Comparison of ENCODE assay signal across 9 mouse cellular contexts in the genomic region with DNA sequence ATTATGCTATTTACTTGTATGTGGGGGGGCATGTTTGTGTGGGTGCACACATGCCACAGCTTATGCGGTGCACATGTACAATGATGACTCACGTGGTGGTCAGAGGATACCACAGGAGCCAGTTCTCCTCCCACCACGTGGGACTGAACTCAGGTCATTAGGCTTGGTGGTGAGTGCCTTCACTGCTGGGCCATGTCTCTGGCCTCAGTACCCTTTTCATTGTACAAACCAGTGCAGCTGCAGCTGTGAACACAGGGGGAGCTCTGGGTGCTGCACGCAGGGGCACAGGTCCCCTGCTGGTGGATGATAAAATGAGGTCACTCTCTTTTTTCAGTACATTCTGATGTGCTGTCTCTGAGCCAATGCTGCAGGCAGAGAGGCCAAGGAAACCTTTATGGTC. TPM values are rescaled to one million over a fixed set of nuclear protein-coding genes. Genes with fewer than 3 reads are reported as not detected.
DNase-seq lines count a peak whose midpoint lies in the region; ATAC-seq and TF ChIP-seq lines count a peak whose summit lies in the region.
"Had no signal": no experiment of that assay in that cellular context is flagged by ENCODE, and none has a peak within 500 bp of the region (broad histone marks: within the 10 kb centered on the region; RNA-seq: fewer than 3 reads in every experiment).

No protein-coding gene starts in this region.

- peak; percentile 10 for DNase-seq in adrenal gland, postnatal 14 days
- DNase-seq in adrenal gland, postnatal 10 days: no peak
- no peak for DNase-seq in midbrain, postnatal 0 days (ENCODE audit: low spot score)
- no peak for DNase-seq in liver, adult 2 months (ENCODE audit: extremely low read depth, low read depth, low spot score)
- DNase-seq in thymus, postnatal 25 days: peak; percentile 78
- no peak for DNase-seq in cerebellum, adult 11-12 months

- no peak overlapping the region for H3K9ac ChIP-seq in midbrain, postnatal 0 days (replicated peaks; ENCODE audit: low read length, poor library complexity, severe bottlenecking)
- H3K9ac ChIP-seq in midbrain, embryonic 15.5 days: no peak overlapping the region
- H3K9ac ChIP-seq in liver, adult 2 months (ENCODE audit: low read depth, low read length): no peak overlapping the region
- H3K9ac ChIP-seq in midbrain, embryonic 16.5 days (ENCODE audit: low read depth, low read length): no peak overlapping the region
- H3K9ac ChIP-seq: limb, embryonic 13.5 days had no signal

- no peaks in the 10 kb centered on the region for H3K9me3 ChIP-seq in midbrain, postnatal 0 days (ENCODE audit: low read length)
- H3K9me3 ChIP-seq in midbrain, embryonic 15.5 days: no peaks in the 10 kb centered on the region
- no peaks in the 10 kb centered on the region for H3K9me3 ChIP-seq in midbrain, embryonic 16.5 days (replicated peaks; ENCODE audit: control insufficient read depth, low read length, poor library complexity, severe bottlenecking)
- H3K9me3 ChIP-seq: limb, embryonic 13.5 days had no signal

- no peaks in the 10 kb centered on the region for H3K4me1 ChIP-seq in midbrain, postnatal 0 days (ENCODE audit: insufficient read depth, low read length)
- peaks cover 7% of the 10 kb centered on the region; the same call in 1 of the 2 replicates for H3K4me1 ChIP-seq in midbrain, embryonic 15.5 days
- peaks cover 3% of the 10 kb centered on the region; the same call in 1 of the 2 replicates for H3K4me1 ChIP-seq in liver, adult 2 months (ENCODE audit: control insufficient read depth, insufficient read depth, low read length)
- 0 out of 2 replicates have a peak, but pooled peaks cover 2% of the 10 kb centered on the region for H3K4me1 ChIP-seq in midbrain, embryonic 16.5 days (ENCODE audit: control insufficient read depth, insufficient read depth, low read length)

- TF ChIP-seq CTCF in midbrain, postnatal 0 days (IDR thresholded peaks at IDR 0.05): peak; percentile 66
- peak; percentile 34; the same call in 1 of the 2 replicates for TF ChIP-seq CTCF in liver, adult 2 months (IDR thresholded peaks at IDR 0.05; ENCODE audit: low read depth, low read length)

- no peak for ATAC-seq in midbrain, postnatal 0 days (ENCODE audit: low FRiP score)
- ATAC-seq in midbrain, embryonic 15.5 days (replicated peaks): no peak
- no peak for ATAC-seq in midbrain, embryonic 16.5 days

- no peak overlapping the region for H3K4me2 ChIP-seq in midbrain, postnatal 0 days (ENCODE audit: low read depth, low read length, poor library complexity, severe bottlenecking)
- no peak overlapping the region for H3K4me2 ChIP-seq in midbrain, embryonic 15.5 days
- H3K4me2 ChIP-seq in midbrain, embryonic 16.5 days (ENCODE audit: low read length): no peak overlapping the region
- H3K4me2 ChIP-seq: limb, embryonic 13.5 days had no signal

- no peaks in the 10 kb centered on the region for H3K27me3 ChIP-seq in midbrain, postnatal 0 days (ENCODE audit: insufficient read depth, low read length)
- no peaks in the 10 kb centered on the region for H3K27me3 ChIP-seq in midbrain, embryonic 15.5 days (replicated peaks)
- no peaks in the 10 kb centered on the region for H3K27me3 ChIP-seq in liver, adult 2 months (ENCODE audit: control insufficient read depth, insufficient read depth, low read length)
- H3K27me3 ChIP-seq in midbrain, embryonic 16.5 days (ENCODE audit: control insufficient read depth, insufficient read depth, low read depth, low read length): no peaks in the 10 kb centered on the region
- H3K27me3 ChIP-seq: limb, embryonic 13.5 days had no signal

- no peaks in the 10 kb centered on the region for H3K36me3 ChIP-seq in midbrain, postnatal 0 days (ENCODE audit: insufficient read depth, low read length)
- no peaks in the 10 kb centered on the region for H3K36me3 ChIP-seq in midbrain, embryonic 15.5 days (replicated peaks)
- H3K36me3 ChIP-seq in liver, adult 2 months (ENCODE audit: control insufficient read depth, insufficient read depth, low read length): no peaks in the 10 kb centered on the region
- no peaks in the 10 kb centered on the region for H3K36me3 ChIP-seq in midbrain, embryonic 16.5 days (ENCODE audit: control insufficient read depth, insufficient read depth, low read length)
- H3K36me3 ChIP-seq: limb, embryonic 13.5 days had no signal

- no peak overlapping the region for H3K4me3 ChIP-seq in midbrain, postnatal 0 days (ENCODE audit: low read depth, low read length)
- no peak overlapping the region for H3K4me3 ChIP-seq in midbrain, embryonic 15.5 days
- no peak overlapping the region for H3K4me3 ChIP-seq in liver, adult 2 months (ENCODE audit: insufficient read depth, low read depth, low read length)
- no peak overlapping the region for H3K4me3 ChIP-seq in midbrain, embryonic 16.5 days (ENCODE audit: low read depth, low read length)
- H3K4me3 ChIP-seq: limb, embryonic 13.5 days had no signal

- no peak for TF ChIP-seq POLR2A in liver, adult 2 months (IDR thresholded peaks at IDR 0.05; ENCODE audit: extremely low read depth, insufficient read depth, low read length)

- no peaks in the 10 kb centered on the region for H3K79me2 ChIP-seq in liver, adult 2 months (ENCODE audit: control insufficient read depth, insufficient read depth, low read length)

- H3K27ac ChIP-seq in midbrain, postnatal 0 days (ENCODE audit: low read depth, low read length): no peak overlapping the region
- H3K27ac ChIP-seq in midbrain, embryonic 15.5 days: no peak overlapping the region
- no peak overlapping the region for H3K27ac ChIP-seq in liver, adult 2 months (replicated peaks; ENCODE audit: insufficient read depth, low read depth, low read length)
- H3K27ac ChIP-seq in midbrain, embryonic 16.5 days (ENCODE audit: low read length): no peak overlapping the region
- H3K27ac ChIP-seq: limb, embryonic 13.5 days had no signal

- WGBS in midbrain, postnatal 0 days: 66% methylated on average over 4 of the region's 4 CpGs
- 55% methylated on average over 4 of the region's 4 CpGs for WGBS in midbrain, embryonic 15.5 days
- WGBS in liver, adult 2 months: 66% methylated on average over 4 of the region's 4 CpGs
- 59% methylated on average over 4 of the region's 4 CpGs for WGBS in midbrain, embryonic 16.5 days

RNA-seq across cellular contexts. Expression of gene Bfsp2, which starts 46.1 kb away (rescaled TPM):
- not detected in 2 replicates for total RNA-seq in adrenal gland, postnatal 14 days (2021)
- total RNA-seq in adrenal gland, postnatal 10 days (2021): under 1 TPM; 0.55 to 0.60 TPM
- 1.2 and 1.8 TPM in 2 replicates for total RNA-seq in midbrain, postnatal 0 days (2014; rRNA removed)
- 3.0 and 3.3 TPM in 2 replicates for polyA plus RNA-seq in midbrain, postnatal 0 days (2015; fragmentation: Nextera tagmentation; extraction: Ambion mirVana)
- 1.9 and 2.3 TPM in 2 replicates for polyA plus RNA-seq in midbrain, embryonic 15.5 days (2015; fragmentation: Nextera tagmentation; extraction: Ambion mirVana)
- not detected in 2 replicates for total RNA-seq in liver, adult 2 months (2014; rRNA removed)
- polyA plus RNA-seq in liver, adult 2 months (2012; rRNA removed): 0.28 TPM in 1 of 2 replicates, not detected in the other
- 2.2 and 2.8 TPM in 2 replicates for polyA plus RNA-seq in midbrain, embryonic 16.5 days (2015; fragmentation: Nextera tagmentation; extraction: Ambion mirVana)

Comparison
In these comparisons a context has a peak if more than half of its experiments do, and no peak if none do; other contexts are left out.
1. DNase-seq: peak in adrenal gland, postnatal 14 days (single experiment) and thymus, postnatal 25 days (single experiment); none in adrenal gland, postnatal 10 days (single experiment), midbrain, postnatal 0 days (single experiment), liver, adult 2 months (single experiment) and cerebellum, adult 11-12 months (single experiment).